Mouse (Mus musculus) hindbrain, embryonic 15.5 days (tissue): ENCODE measurements around the gene Mob3b. TPM values are rescaled to one million over a fixed set of nuclear protein-coding genes. Genes with fewer than 3 reads are reported as not detected.

ENCODE experiments used
- ATAC-seq: fragments of 200-750 bp; cut with Nextera tagmentation; 2 replicates; pipeline ENCODE4 v1.8.0; 2017; ENCODE audit warnings: low read depth, moderate number of reproducible peaks, moderate TSS enrichment; ENCODE audit not compliant: low FRiP score
- H3K27ac ChIP-seq: fragments of 300-500 bp; sonication (generic); replicated peaks from 2 replicates; pipeline ENCODE4 v1.5.1; 2015; ENCODE audit warnings: mild to moderate bottlenecking, inconsistent platforms
- H3K27me3 ChIP-seq: fragments of 300-500 bp; sonication (generic); 2 replicates; pipeline ENCODE4 v1.6.1; 2015; ENCODE audit warnings: control low read depth, inconsistent platforms
- H3K36me3 ChIP-seq: fragments of 300-500 bp; sonication (generic); 2 replicates; pipeline ENCODE4 v1.6.1; 2015; ENCODE audit warnings: control low read depth, inconsistent platforms
- H3K4me1 ChIP-seq: fragments of 300-500 bp; sonication (generic); replicated peaks from 2 replicates; pipeline ENCODE4 v1.6.1; 2015; ENCODE audit warnings: control low read depth, inconsistent platforms
- H3K4me2 ChIP-seq: fragments of 300-500 bp; sonication (generic); 2 replicates; pipeline ENCODE4 v1.6.1; 2015; ENCODE audit warnings: moderate library complexity, mild to moderate bottlenecking, inconsistent platforms
- H3K4me3 ChIP-seq: fragments of 300-500 bp; sonication (generic); 2 replicates; pipeline ENCODE4 v1.5.1; 2015; ENCODE audit warnings: mild to moderate bottlenecking, inconsistent platforms
- H3K9ac ChIP-seq: fragments of 300-500 bp; sonication (generic); 2 replicates; pipeline ENCODE4 v1.6.1; 2015; ENCODE audit warnings: inconsistent platforms
- H3K9me3 ChIP-seq: fragments of 300-500 bp; sonication (generic); 2 replicates; pipeline ENCODE4 v1.6.1; 2016; ENCODE audit warnings: control low read depth, inconsistent platforms
- WGBS: fragments of 180-500 bp; shearing (Covaris S2); methylation state at CpG from one replicate; pipeline ENCODE4 v1.1.7; 2015; 5-methylcytosine and 5-hydroxymethylcytosine counted together
- polyA plus RNA-seq: library from polyadenylated mRNA; unstranded; fragments of >200 nt; fragmentation: Nextera tagmentation; extraction: Ambion mirVana; gene quantifications from 2 replicates; pipeline ENCODE4 v1.2.1, GENCODE M21; 2015

Mob3b gene
- polyA plus RNA-seq, 1 experiment from 2014 or later, result 3.9 TPM

DNA sequence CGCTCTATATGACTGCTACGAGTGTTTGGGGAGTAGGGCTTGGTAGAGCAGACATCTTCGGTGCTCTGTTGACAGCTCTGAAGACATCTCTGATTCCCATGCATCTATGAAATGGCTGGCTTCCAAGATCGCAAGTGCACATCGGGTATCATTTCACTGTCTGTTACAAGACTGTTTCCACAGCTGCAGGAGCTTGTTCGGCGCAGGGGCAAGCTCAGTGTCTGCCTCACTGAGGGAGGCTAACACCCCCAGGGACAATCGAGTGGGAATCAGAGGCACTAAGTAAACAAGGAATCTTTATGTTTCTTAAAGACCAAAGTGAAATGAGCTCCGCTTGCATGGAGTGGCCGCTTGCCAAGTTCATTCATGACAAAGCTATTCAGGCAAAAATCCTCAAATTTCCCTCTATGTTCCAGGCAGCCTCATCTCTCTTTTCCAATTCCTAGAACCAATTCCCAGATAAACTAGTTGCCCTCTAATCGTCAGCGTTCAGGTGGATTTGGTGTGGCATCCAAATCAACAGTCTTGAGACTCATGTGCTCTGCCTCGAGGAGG lies 12.4 kb upstream of the Mob3b start:
- no peak overlapping the region for H3K4me3 ChIP-seq
- H3K27ac ChIP-seq, result no peak overlapping the region
- no peaks in the 10 kb centered on the region for H3K9me3 ChIP-seq
- no peak overlapping the region for H3K9ac ChIP-seq
- no peaks in the 10 kb centered on the region for H3K27me3 ChIP-seq
- H3K4me2 ChIP-seq, result no peak overlapping the region
- no peaks in the 10 kb centered on the region for H3K36me3 ChIP-seq
- H3K4me1 ChIP-seq, result no peaks in the 10 kb centered on the region
- 68% methylated on average over 13 of the region's 13 CpGs for WGBS
- no peak for ATAC-seq

DNA sequence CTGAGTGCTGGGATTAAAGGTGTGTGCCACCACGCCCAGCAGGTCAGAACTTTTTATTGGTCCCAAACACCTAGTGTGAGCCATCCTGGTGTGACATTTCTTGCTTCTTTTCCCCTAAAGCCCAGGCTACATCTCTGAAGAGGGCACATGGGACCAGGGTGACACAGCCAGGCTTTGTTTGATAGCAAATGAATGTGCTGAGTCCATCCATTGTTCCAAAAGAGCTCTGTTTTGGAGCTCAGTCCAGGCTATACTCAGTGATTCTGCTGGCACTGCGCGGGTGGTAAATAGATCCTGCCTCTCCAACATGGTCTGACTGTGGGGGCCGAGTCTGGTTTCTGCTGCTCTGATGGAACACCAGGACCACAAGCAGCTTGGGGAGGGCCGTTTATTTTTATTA lies 10.6 kb upstream of the Mob3b start:
- ATAC-seq, result no peak
- Histone ChIP-seq H3K4me1 (no peaks in the 10 kb centered on the region), H3K36me3 (no peaks in the 10 kb centered on the region), H3K9ac (no peak overlapping the region), H3K4me2 (no peak overlapping the region), H3K4me3 (no peak overlapping the region), H3K9me3 (no peaks in the 10 kb centered on the region), H3K27me3 (no peaks in the 10 kb centered on the region), H3K27ac (no peak overlapping the region)
- 84% methylated on average over 5 of the region's 5 CpGs for WGBS

GRCm38 (mm10) chr4:35165947-35166346 lies 8.7 kb upstream of the Mob3b start:
- Histone ChIP-seq H3K4me1 (no peaks in the 10 kb centered on the region), H3K36me3 (no peaks in the 10 kb centered on the region), H3K4me2 (no peak overlapping the region), H3K4me3 (no peak overlapping the region), H3K27ac (no peak overlapping the region), H3K27me3 (no peaks in the 10 kb centered on the region), H3K9me3 (no peaks in the 10 kb centered on the region), H3K9ac (no peak overlapping the region)
- 76% methylated on average over 3 of the region's 3 CpGs for WGBS
- ATAC-seq, result no peak

DNA sequence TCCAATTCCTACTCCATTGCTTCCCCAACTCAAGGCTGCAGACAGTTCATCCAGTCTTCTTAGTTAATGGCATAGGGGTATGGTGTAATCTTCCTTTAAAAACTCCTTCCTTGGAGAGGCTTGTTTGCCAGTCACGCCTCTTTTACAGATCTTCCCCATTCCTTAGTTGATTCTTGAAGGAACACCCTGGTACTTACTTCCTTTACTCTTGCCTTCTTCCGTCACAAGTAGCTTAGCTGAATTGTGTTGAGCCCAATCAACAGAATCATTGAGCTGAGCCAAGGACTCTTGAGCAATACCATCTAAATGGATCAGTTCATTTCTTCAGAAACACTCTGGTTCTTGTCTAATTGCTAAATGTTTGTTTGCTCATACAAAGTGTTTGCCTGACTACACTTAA lies 8.0 kb upstream of the Mob3b start:
- H3K4me3 ChIP-seq, result no peak overlapping the region
- H3K4me1 ChIP-seq, result no peaks in the 10 kb centered on the region
- no peak overlapping the region for H3K9ac ChIP-seq
- no peak for ATAC-seq
- H3K36me3 ChIP-seq, result no peaks in the 10 kb centered on the region
- H3K27ac ChIP-seq, result no peak overlapping the region
- WGBS, result 93% methylated on average over 2 of the region's 2 CpGs
- H3K27me3 ChIP-seq, result no peaks in the 10 kb centered on the region
- H3K4me2 ChIP-seq, result no peak overlapping the region
- no peaks in the 10 kb centered on the region for H3K9me3 ChIP-seq

- H3K4me3 ChIP-seq, result no peak overlapping the region
- peak overlapping the region; percentile 95 for H3K4me2 ChIP-seq
- H3K9ac ChIP-seq, result no peak overlapping the region
- ATAC-seq, result no peak
- peaks cover 12% of the 10 kb centered on the region; the same call in 1 of the 2 replicates for H3K27me3 ChIP-seq
- no peak overlapping the region for H3K27ac ChIP-seq
- peaks cover 24% of the 10 kb centered on the region for H3K4me1 ChIP-seq
- 69% methylated on average over 11 of the region's 11 CpGs for WGBS
- H3K9me3 ChIP-seq, result no peaks in the 10 kb centered on the region
- no peaks in the 10 kb centered on the region for H3K36me3 ChIP-seq
These were observed 531 bp upstream of the Mob3b start for GRCm38 (mm10) chr4:35157815-35158214.

GRCm38 (mm10) chr4:35156149-35156611 lies 1.1 kb downstream of the Mob3b start:
- Histone ChIP-seq H3K4me3 (peak overlapping the region; percentile 53), H3K27me3 (peaks cover 12% of the 10 kb centered on the region; the same call in 1 of the 2 replicates), H3K4me1 (peaks cover 24% of the 10 kb centered on the region), H3K9ac (peak overlapping the region; percentile 60; the same call in 1 of the 2 replicates), H3K27ac (peak overlapping the region; percentile 47; the same call in 1 of the 2 replicates), H3K4me2 (peak overlapping the region; percentile 95), H3K36me3 (no peaks in the 10 kb centered on the region), H3K9me3 (no peaks in the 10 kb centered on the region)
- WGBS, result under 1% methylated on average over 26 of the region's 26 CpGs
- peak; percentile 50; the same call in 1 of the 2 replicates for ATAC-seq

GRCm38 (mm10) chr4:35155132-35155922 lies 2.0 kb downstream of the Mob3b start:
- WGBS, result 26% methylated on average over 20 of the region's 20 CpGs
- no peak for ATAC-seq
- Histone ChIP-seq H3K9me3 (no peaks in the 10 kb centered on the region), H3K4me1 (peaks cover 24% of the 10 kb centered on the region), H3K4me2 (peak overlapping the region; percentile 95), H3K4me3 (peak overlapping the region; percentile 53), H3K27ac (no peak overlapping the region), H3K9ac (no peak overlapping the region), H3K27me3 (peaks cover 12% of the 10 kb centered on the region; the same call in 1 of the 2 replicates), H3K36me3 (no peaks in the 10 kb centered on the region)

GRCm38 (mm10) chr4:35154051-35154450 lies 3.2 kb downstream of the Mob3b start:
- peaks cover 24% of the 10 kb centered on the region for H3K4me1 ChIP-seq
- H3K4me2 ChIP-seq, result no peak overlapping the region
- H3K27ac ChIP-seq, result no peak overlapping the region
- H3K9ac ChIP-seq, result no peak overlapping the region
- ATAC-seq, result no peak
- H3K9me3 ChIP-seq, result no peaks in the 10 kb centered on the region
- no peaks in the 10 kb centered on the region for H3K36me3 ChIP-seq
- H3K27me3 ChIP-seq, result peaks cover 12% of the 10 kb centered on the region; the same call in 1 of the 2 replicates
- 19% methylated on average over 3 of the region's 3 CpGs for whole genome bisulfite sequencing
- no peak overlapping the region for H3K4me3 ChIP-seq

DNA sequence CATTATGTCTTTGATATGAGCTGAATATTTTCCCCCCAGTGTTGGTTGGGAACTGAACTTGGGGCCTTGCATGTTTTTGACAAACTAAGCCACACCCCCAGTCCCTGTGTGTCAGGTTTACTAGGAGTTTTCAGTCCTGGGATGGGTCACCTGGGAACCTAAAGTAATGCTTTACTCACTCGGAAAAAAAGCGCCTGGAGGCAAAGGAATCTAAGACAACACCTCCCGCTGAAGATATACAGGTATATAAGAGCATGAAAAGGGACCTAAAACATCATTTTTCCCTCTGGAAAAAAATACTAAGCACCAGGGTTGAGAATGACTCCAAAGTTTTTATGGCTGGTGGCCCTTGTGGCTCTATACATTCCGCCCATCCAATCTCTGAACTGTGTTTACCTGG lies 5.5 kb downstream of the Mob3b start, which contains the start of gene Ifnk:
TSS of gene Ifnk (plus strand) at position 301 of the 400 bp plus-strand sequence.
- 90% methylated on average over 4 of the region's 4 CpGs for WGBS
- H3K9ac ChIP-seq, result no peak within 1 kb of the TSS
- H3K36me3 ChIP-seq, result no peaks in the 10 kb centered on the region
- H3K4me1 ChIP-seq, result peaks cover 14% of the 10 kb centered on the region
- H3K4me3 ChIP-seq, result no peak within 1 kb of the TSS
- peaks cover 10% of the 10 kb centered on the region; the same call in 1 of the 2 replicates for H3K27me3 ChIP-seq
- ATAC-seq, result no peak
- H3K27ac ChIP-seq, result no peak within 1 kb of the TSS
- no peak within 1 kb of the TSS for H3K4me2 ChIP-seq
- H3K9me3 ChIP-seq, result no peaks in the 10 kb centered on the region

DNA sequence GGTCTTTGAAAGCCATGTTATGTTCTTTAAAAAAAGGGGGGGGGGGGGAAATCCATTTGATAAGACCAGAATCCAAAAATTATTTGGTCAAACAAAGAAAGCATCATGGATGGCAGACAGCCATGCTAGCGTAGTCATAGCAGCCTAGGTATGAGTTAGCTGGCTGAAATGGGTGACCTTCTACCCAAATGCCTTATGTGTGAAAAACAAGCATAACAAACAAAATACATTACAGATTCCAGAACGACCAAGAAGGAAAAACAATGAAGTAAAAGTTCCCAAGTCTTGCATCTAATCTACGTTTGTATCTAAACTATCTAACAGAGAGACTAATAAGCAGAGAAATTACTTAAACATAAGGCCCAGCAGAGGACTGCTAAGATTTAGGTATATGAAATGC lies 6.6 kb downstream of the Mob3b start:
- Histone ChIP-seq H3K36me3 (no peaks in the 10 kb centered on the region), H3K27me3 (0 out of 2 replicates have a peak, but pooled peaks cover 4% of the 10 kb centered on the region), H3K27ac (no peak overlapping the region), H3K4me2 (no peak overlapping the region), H3K4me3 (no peak overlapping the region), H3K9me3 (no peaks in the 10 kb centered on the region), H3K4me1 (peaks cover 4% of the 10 kb centered on the region), H3K9ac (no peak overlapping the region)
- WGBS, result 87% methylated on average over 3 of the region's 3 CpGs
- no peak for ATAC-seq

DNA sequence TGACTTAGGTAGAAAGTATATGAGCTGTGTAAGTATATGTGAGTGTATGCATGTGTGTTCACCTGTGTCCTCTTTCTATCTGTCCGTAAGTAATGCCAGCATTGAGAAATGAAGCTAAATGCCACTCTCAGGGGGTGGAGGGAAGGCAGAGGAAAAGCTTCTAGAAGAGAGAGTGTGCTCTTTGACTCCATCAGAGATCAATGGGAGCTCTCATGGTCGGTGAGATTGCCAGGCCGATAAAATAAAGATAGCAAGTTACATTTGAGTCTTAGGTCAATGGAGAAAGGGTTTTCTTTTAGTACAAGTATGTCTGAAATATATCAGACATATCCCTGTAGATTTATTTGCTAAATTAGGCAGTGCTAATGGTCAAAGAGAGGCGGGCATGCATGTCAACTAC lies 9.0 kb downstream of the Mob3b start:
- no peaks in the 10 kb centered on the region for H3K27me3 ChIP-seq
- H3K27ac ChIP-seq, result no peak overlapping the region
- WGBS, result 86% methylated on average over 4 of the region's 4 CpGs
- H3K9me3 ChIP-seq, result no peaks in the 10 kb centered on the region
- ATAC-seq, result no peak
- H3K4me3 ChIP-seq, result no peak overlapping the region
- no peak overlapping the region for H3K9ac ChIP-seq
- H3K4me1 ChIP-seq, result no peaks in the 10 kb centered on the region
- no peaks in the 10 kb centered on the region for H3K36me3 ChIP-seq
- no peak overlapping the region for H3K4me2 ChIP-seq

DNA sequence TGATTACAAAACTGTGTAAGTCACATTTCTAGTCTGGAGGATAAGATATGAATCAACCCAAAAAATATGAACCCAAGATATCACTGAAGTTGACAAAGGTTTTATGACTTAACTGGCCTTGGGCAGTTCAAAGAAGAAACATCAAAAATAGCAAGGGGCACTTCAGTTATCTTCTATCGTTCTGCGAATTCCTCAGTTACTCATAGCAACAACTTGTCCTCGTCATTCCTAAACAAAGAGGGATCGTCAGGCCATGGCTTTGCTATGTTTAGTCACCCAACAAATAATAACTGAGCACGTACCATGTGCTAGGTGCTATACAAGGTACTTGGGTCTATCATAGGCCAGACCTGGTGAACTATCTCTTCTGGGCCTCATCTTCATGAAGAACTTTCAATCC lies 10.7 kb downstream of the Mob3b start:
- ATAC-seq, result no peak
- WGBS, result 92% methylated on average over 5 of the region's 5 CpGs
- H3K36me3 ChIP-seq, result no peaks in the 10 kb centered on the region
- no peak overlapping the region for H3K4me2 ChIP-seq
- no peak overlapping the region for H3K4me3 ChIP-seq
- H3K9me3 ChIP-seq, result no peaks in the 10 kb centered on the region
- H3K9ac ChIP-seq, result no peak overlapping the region
- no peaks in the 10 kb centered on the region for H3K27me3 ChIP-seq
- no peak overlapping the region for H3K27ac ChIP-seq
- no peaks in the 10 kb centered on the region for H3K4me1 ChIP-seq
